Mouse (Mus musculus): ENCODE results near the gene Btrc. TPM values are rescaled to one million over a fixed set of nuclear protein-coding genes. Genes with fewer than 3 reads are reported as not detected.

The Btrc gene
- total and polyA plus RNA-seq, 3 experiments: 11.0 to 20.7 (median 14.0) TPM

DNA sequence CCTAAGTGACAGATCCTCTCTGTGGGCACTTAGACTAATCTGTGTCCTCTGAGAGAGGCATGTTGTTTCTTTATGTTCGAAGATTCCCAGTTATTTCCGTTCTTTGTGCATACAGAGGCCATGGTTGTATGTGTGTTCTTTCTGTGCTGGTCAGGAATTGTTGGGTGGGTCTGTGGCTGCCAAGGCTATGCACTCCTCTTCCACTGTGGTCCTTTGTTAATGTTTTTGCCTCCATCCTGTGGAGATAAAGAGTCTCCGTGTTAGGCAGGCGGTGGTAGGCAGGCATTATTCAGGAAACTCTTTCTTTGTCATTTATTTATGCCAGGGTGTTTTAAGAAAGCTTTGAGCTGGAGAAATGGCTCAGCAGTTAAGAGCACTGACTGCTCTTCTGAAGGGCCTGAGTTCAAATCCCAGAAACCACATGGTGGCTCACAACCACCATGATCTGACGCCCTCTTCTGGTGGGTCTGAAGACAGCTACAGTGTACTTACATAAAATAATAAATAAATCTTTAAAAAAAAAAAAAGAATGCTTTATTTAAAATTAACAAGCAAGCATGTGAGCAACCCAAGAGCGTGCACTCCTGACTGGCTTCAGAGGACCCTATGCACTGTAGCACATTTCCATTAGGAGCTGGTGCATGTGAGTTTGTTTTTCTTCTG is 67.6 kb downstream of the Btrc start:
- H3K9me3 ChIP-seq (replicated peaks; ENCODE audit: low read length): no peaks in the 10 kb centered on the region
- in situ Hi-C loops (cut with MboI; ENCODE audit: low pct_ligation_motif_present, low pct_unique_long_range_greater_than_20kb, low sequenced_read_pairs): loop anchor here (5.0 kb wide), 1 partner anchor 119 kb away; no protein-coding TSS in a partner anchor
- H3K79me2 ChIP-seq (replicated peaks; ENCODE audit: control insufficient read depth, extremely low read depth, insufficient read depth, poor library complexity, severe bottlenecking): no peaks in the 10 kb centered on the region
- no peak overlapping the region for H3K27ac ChIP-seq (ENCODE audit: insufficient read depth, low read depth)
- peaks cover 0 to 3% of the 10 kb centered on the region in 2 experiments; a peak in 1 of 4 replicates for H3K4me1 ChIP-seq (ENCODE audit: control insufficient read depth in 1 of 2, insufficient read depth in 2 of 2)
- no peaks in the 10 kb centered on the region for H3K27me3 ChIP-seq (replicated peaks)
- no peak overlapping the region for H3K4me2 ChIP-seq (ENCODE audit: insufficient read depth, low read depth, poor library complexity, severe bottlenecking)
- peaks cover 0 to 7% of the 10 kb centered on the region in 2 experiments for H3K36me3 ChIP-seq (replicated peaks in 1 of 2; ENCODE audit: control insufficient read depth in 1 of 2, insufficient read depth in 1 of 2, low read length in 1 of 2)
- no peak overlapping the region for H3K4me3 ChIP-seq (replicated peaks in 1 of 3; ENCODE audit: low read depth in 2 of 3, low read length in 2 of 3, poor library complexity in 1 of 3)
- dilution Hi-C loops (cut with MboI; ENCODE audit: extremely low pct_ligation_motif_present, extremely low pct_unique_long_range_greater_than_20kb, low sequenced_read_pairs): no loop called here
- TF ChIP-seq CTCF (conservative IDR thresholded peaks at IDR 0.05 in 1 of 2, IDR thresholded peaks at IDR 0.05 in 1 of 2; ENCODE audit: low read depth in 2 of 2, low read length in 2 of 2): no peak
- TF ChIP-seq EP300 (IDR thresholded peaks at IDR 0.05; ENCODE audit: low read length): no peak
- no peak for TF ChIP-seq MXI1 (IDR thresholded peaks at IDR 0.05; ENCODE audit: low read depth, low read length)
- no peak for TF ChIP-seq ZMIZ1 (IDR thresholded peaks at IDR 0.05; ENCODE audit: low read depth, low read length)
- no peak overlapping the region for H3K9ac ChIP-seq (ENCODE audit: insufficient read depth, low read depth)
- DNase-seq (ENCODE audit: extremely low read depth): no peak

DNA sequence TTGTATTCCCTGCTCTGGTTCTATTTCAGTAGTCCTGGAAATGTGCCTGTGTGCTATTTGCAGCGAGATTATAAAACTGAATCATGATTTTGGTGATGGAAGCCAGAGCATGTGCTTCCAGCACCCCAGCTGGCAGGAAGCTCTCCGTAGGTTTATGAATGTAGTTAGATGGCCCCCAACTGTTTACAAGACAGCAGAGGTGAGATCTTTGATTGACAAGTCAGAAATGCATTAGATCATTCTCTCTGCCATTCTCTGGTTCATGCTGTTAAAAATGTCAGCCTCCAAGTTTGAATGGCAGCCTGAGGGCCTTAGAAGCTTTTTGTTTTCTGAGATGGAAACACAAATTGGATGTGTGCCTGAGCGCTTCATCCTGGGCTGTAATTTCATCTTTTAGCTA is 68.8 kb downstream of the Btrc start:
- Histone ChIP-seq H3K36me3 (replicated peaks in 1 of 2; ENCODE audit: control insufficient read depth in 1 of 2, insufficient read depth in 1 of 2, low read length in 1 of 2) (peaks cover 0 to 7% of the 10 kb centered on the region in 2 experiments), H3K4me1 (ENCODE audit: control insufficient read depth in 1 of 2, insufficient read depth in 2 of 2) (peaks cover 0 to 3% of the 10 kb centered on the region in 2 experiments; a peak in 1 of 4 replicates), H3K9ac (ENCODE audit: insufficient read depth, low read depth) (no peak overlapping the region), H3K27me3 (replicated peaks) (no peaks in the 10 kb centered on the region), H3K9me3 (replicated peaks; ENCODE audit: low read length) (no peaks in the 10 kb centered on the region), H3K79me2 (replicated peaks; ENCODE audit: control insufficient read depth, extremely low read depth, insufficient read depth, poor library complexity, severe bottlenecking) (no peaks in the 10 kb centered on the region), H3K4me2 (ENCODE audit: insufficient read depth, low read depth, poor library complexity, severe bottlenecking) (no peak overlapping the region), H3K27ac (ENCODE audit: insufficient read depth, low read depth) (no peak overlapping the region), H3K4me3 (replicated peaks in 1 of 3; ENCODE audit: low read depth in 2 of 3, low read length in 2 of 3, poor library complexity in 1 of 3) (no peak overlapping the region)
- no peak for DNase-seq (ENCODE audit: extremely low read depth)
- dilution Hi-C loops (cut with MboI; ENCODE audit: extremely low pct_ligation_motif_present, extremely low pct_unique_long_range_greater_than_20kb, low sequenced_read_pairs) (no loop called here), in situ Hi-C loops (cut with MboI; ENCODE audit: low pct_ligation_motif_present, low pct_unique_long_range_greater_than_20kb, low sequenced_read_pairs) (loop anchor here (5.0 kb wide), 1 partner anchor 120 kb away; no protein-coding TSS in a partner anchor)
- TF ChIP-seq NRF1 (IDR thresholded peaks at IDR 0.05; ENCODE audit: low read depth, low read length) (no peak), ETS1 (conservative IDR thresholded peaks at IDR 0.05; ENCODE audit: low read depth, low read length) (no peak), IRF4 (IDR thresholded peaks at IDR 0.05; ENCODE audit: low read depth, low read length) (no peak), TCF12 (IDR thresholded peaks at IDR 0.05; ENCODE audit: low read depth, low read length) (no peak), UBTF (IDR thresholded peaks at IDR 0.05; ENCODE audit: low read depth, low read length) (no peak), ZKSCAN1 (IDR thresholded peaks at IDR 0.05; ENCODE audit: borderline replicate concordance, low read depth, low read length) (no peak), ZNF384 (IDR thresholded peaks at IDR 0.05; ENCODE audit: low read depth, low read length) (no peak), POLR2AphosphoS2 (IDR thresholded peaks at IDR 0.05; ENCODE audit: low read depth, low read length) (no peak), USF2 (conservative IDR thresholded peaks at IDR 0.05; ENCODE audit: low read depth, low read length) (no peak), CTCF (conservative IDR thresholded peaks at IDR 0.05 in 1 of 2, IDR thresholded peaks at IDR 0.05 in 1 of 2; ENCODE audit: low read depth in 2 of 2, low read length in 2 of 2) (no peak), JUND (conservative IDR thresholded peaks at IDR 0.05; ENCODE audit: low read depth, low read length) (no peak), HCFC1 (IDR thresholded peaks at IDR 0.05; ENCODE audit: low read depth, low read length) (no peak), ELF1 (IDR thresholded peaks at IDR 0.05; ENCODE audit: low read depth, low read length) (no peak), SIN3A (IDR thresholded peaks at IDR 0.05; ENCODE audit: low read length) (no peak), KAT2A (IDR thresholded peaks at IDR 0.05; ENCODE audit: insufficient replicate concordance, low read length) (no peak), MEF2A (IDR thresholded peaks at IDR 0.05; ENCODE audit: borderline replicate concordance, low read depth, low read length) (no peak), CHD1 (IDR thresholded peaks at IDR 0.05; ENCODE audit: low read depth, low read length) (no peak), ZC3H11A (IDR thresholded peaks at IDR 0.05; ENCODE audit: low read depth, low read length) (no peak)

All from CH12.LX (cell line).